Mouse (Mus musculus): ENCODE results near the gene Ciao2b. TPM values are rescaled to one million over a fixed set of nuclear protein-coding genes. Genes with fewer than 3 reads are reported as not detected.

Ciao2b gene
- polyA plus RNA-seq, 1 experiment = not detected

DNA sequence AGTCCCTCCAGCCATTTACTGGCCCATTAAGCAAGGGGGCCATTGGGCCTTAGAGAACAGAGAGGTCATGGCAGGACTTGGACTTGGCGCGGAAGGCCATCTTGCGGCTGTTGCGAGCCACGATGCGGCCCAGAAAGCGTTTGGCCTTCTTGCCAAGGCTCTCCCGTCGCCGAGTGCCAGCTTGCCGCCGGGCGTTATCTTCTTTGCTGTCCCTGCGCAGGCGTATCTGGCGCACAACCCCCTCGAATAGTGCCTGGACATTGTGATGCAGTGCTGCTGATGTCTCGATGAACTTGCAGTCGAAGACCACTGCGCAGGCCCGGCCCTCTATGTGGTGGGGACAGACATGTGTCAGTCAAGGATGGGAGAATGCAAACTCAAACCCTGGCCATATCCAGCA is 13.4 kb downstream of the Ciao2b start:
- H3K27ac ChIP-seq (ENCODE audit: insufficient read depth, low read depth, low read length) = no peak overlapping the region
- H3K4me3 ChIP-seq (ENCODE audit: insufficient read depth, low read depth, low read length) = no peak overlapping the region
- no peak for TF ChIP-seq CTCF (IDR thresholded peaks at IDR 0.05; ENCODE audit: insufficient read depth, low read depth, low read length)
- TF ChIP-seq POLR2A (IDR thresholded peaks at IDR 0.05; ENCODE audit: insufficient read depth, low read depth, low read length) = no peak
- peaks cover 14% of the 10 kb centered on the region for H3K4me1 ChIP-seq (ENCODE audit: control insufficient read depth, insufficient read depth, low read length)
- WGBS = 95% methylated on average over 21 of the region's 21 CpGs

DNA sequence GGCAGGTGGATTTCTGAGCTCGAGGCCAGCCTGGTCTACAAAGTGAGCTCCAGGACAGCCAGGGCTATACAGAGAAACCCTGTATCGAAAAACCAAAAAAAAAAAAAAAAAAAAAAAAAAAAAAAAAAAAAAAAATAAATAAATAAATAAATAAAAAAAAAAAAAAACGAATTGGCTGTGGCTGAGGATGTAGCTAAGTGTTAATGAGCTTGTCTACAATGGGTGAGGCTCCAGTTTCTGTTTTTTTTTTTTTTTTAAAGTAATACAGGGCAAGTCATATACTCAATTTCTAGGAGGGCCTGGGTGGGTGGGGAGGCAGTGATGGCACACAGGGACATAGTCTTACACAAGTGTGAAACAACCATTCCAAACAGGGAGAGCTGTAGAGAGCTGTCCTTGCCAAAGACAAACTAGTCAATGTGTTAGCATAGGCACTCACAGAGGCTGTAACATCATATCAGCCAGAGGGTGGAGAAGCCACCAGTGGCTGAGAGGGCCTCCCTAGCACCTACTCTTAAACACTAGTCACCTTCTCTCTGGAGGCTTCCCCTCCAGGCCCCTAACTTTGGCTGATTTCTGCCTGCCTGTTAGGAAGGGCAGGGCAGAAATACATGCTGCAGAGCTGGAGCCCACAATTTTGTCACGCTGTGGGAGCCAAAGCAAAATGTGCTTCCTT is 14.6 kb downstream of the Ciao2b start:
- H3K4me1 ChIP-seq (ENCODE audit: control insufficient read depth, insufficient read depth, low read length) = peaks cover 11% of the 10 kb centered on the region
- 61% methylated on average over 4 of the region's 4 CpGs for WGBS
- TF ChIP-seq CTCF (IDR thresholded peaks at IDR 0.05; ENCODE audit: insufficient read depth, low read depth, low read length) = no peak
- TF ChIP-seq POLR2A (IDR thresholded peaks at IDR 0.05; ENCODE audit: insufficient read depth, low read depth, low read length) = no peak
- no peak overlapping the region for H3K27ac ChIP-seq (ENCODE audit: insufficient read depth, low read depth, low read length)
- no peak overlapping the region for H3K4me3 ChIP-seq (ENCODE audit: insufficient read depth, low read depth, low read length)

DNA sequence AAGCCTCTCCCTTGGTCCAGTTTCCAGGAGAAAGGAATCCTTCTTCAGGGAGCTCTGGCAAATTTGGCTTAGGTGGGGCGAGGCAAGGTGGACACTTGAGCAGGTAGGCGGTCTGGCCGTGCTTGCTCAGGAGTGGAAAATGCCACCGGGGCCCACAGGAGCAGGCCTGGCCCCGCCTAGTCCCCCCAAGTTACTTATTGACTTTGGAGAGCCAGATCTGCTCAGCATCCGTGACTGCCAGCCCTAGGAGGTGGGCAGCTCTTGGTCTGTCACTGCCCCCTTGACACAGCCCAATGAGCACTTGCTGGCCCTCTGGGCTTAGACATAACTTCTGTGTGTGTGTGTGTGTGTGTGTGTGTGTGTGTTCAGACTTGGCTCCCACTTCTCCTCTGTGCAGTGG is 17.6 kb downstream of the Ciao2b start, which contains the start of gene Cdh16:
TSS of gene Cdh16 (minus strand) at position 236 of the 400 bp plus-strand sequence.
- Histone ChIP-seq H3K4me1 (ENCODE audit: control insufficient read depth, insufficient read depth, low read length) (peaks cover under 1% of the 10 kb centered on the region; the same call in 1 of the 2 replicates), H3K4me3 (ENCODE audit: insufficient read depth, low read depth, low read length) (no peak within 1 kb of the TSS), H3K27ac (ENCODE audit: insufficient read depth, low read depth, low read length) (no peak within 1 kb of the TSS)
- no peak for TF ChIP-seq CTCF (IDR thresholded peaks at IDR 0.05; ENCODE audit: insufficient read depth, low read depth, low read length)
- WGBS = 90% methylated on average over 6 of the region's 6 CpGs

DNA sequence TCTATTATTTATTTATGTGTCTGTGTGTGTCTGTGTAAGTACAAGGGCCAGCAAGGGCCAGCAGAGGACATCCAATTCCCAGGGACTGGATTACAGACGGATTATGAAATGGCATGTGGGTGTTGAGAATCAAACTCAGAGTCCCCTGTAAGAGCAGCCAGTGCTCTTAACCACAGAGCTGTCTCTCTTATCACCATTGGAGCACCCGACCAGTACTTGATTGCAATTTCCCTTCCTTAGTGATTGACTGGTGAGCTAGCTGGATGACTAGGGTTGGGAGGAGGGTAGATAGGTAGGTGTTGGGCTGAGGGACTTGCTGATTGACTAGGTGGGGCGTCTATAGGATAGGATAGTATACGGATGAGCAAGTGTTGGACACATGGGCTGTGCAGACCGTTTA is 21.0 kb downstream of the Ciao2b start:
- no peaks in the 10 kb centered on the region for H3K4me1 ChIP-seq (ENCODE audit: control insufficient read depth, insufficient read depth, low read length)
- TF ChIP-seq CTCF (IDR thresholded peaks at IDR 0.05; ENCODE audit: insufficient read depth, low read depth, low read length) (no peak), POLR2A (IDR thresholded peaks at IDR 0.05; ENCODE audit: insufficient read depth, low read depth, low read length) (no peak)
- no peak overlapping the region for H3K27ac ChIP-seq (ENCODE audit: insufficient read depth, low read depth, low read length)
- H3K4me3 ChIP-seq (ENCODE audit: insufficient read depth, low read depth, low read length) = no peak overlapping the region
- 84% methylated on average over 5 of the region's 5 CpGs for WGBS

DNA sequence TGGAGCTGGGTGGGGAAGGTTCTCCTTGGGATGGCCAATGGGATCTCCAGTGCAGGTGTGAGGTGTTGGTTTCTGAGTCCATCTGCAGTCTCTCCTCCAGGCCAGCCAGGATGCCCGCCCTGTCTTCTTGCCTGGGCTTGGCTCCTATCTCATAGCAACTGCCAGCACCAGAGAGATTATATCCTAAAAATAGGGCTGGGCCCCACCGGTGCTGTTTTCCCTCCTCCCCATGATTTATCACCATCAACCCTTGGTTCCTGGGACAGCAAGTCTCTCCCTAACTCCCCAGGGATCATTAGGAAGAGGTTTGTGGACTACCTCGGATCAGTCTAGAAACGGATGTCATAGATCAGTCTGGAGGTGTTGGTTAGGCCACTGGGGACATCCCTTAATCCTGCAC is 28.6 kb downstream of the Ciao2b start:
- WGBS = 79% methylated on average over 4 of the region's 4 CpGs
- no peak for TF ChIP-seq CTCF (IDR thresholded peaks at IDR 0.05; ENCODE audit: insufficient read depth, low read depth, low read length)
- no peak for TF ChIP-seq POLR2A (IDR thresholded peaks at IDR 0.05; ENCODE audit: insufficient read depth, low read depth, low read length)

DNA sequence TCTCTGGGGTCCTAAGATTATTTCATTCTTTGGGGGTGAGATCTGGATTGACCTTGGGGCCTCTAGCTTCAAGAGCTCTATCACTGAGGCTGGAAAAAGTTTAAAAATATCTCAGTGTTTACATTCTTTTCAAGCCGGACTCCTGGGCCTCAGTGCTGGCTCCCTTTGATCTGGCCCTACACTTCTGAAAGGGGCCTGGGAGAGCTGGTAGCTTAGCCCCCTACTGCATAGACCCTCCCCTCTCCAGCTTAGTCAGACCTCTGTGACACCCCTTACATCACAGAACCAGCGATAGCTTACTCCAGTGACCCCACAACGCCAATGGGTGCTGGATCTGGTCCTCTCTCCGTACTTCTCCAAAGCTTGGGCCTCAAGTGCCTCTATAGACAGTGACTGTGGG is 30.2 kb downstream of the Ciao2b start:
- WGBS = 77% methylated on average over 4 of the region's 4 CpGs
- no peak for TF ChIP-seq CTCF (IDR thresholded peaks at IDR 0.05; ENCODE audit: insufficient read depth, low read depth, low read length)
- no peak for TF ChIP-seq POLR2A (IDR thresholded peaks at IDR 0.05; ENCODE audit: insufficient read depth, low read depth, low read length)
- no peak overlapping the region for H3K27ac ChIP-seq (ENCODE audit: insufficient read depth, low read depth, low read length)
- no peaks in the 10 kb centered on the region for H3K4me1 ChIP-seq (ENCODE audit: control insufficient read depth, insufficient read depth, low read length)
- no peak overlapping the region for H3K4me3 ChIP-seq (ENCODE audit: insufficient read depth, low read depth, low read length)

More for the DNA sequence above, 28.6 kb downstream of the Ciao2b start:
- Histone ChIP-seq H3K4me1 (ENCODE audit: control insufficient read depth, insufficient read depth, low read length) (no peaks in the 10 kb centered on the region), H3K27ac (ENCODE audit: insufficient read depth, low read depth, low read length) (no peak overlapping the region), H3K4me3 (ENCODE audit: insufficient read depth, low read depth, low read length) (no peak overlapping the region)

DNA sequence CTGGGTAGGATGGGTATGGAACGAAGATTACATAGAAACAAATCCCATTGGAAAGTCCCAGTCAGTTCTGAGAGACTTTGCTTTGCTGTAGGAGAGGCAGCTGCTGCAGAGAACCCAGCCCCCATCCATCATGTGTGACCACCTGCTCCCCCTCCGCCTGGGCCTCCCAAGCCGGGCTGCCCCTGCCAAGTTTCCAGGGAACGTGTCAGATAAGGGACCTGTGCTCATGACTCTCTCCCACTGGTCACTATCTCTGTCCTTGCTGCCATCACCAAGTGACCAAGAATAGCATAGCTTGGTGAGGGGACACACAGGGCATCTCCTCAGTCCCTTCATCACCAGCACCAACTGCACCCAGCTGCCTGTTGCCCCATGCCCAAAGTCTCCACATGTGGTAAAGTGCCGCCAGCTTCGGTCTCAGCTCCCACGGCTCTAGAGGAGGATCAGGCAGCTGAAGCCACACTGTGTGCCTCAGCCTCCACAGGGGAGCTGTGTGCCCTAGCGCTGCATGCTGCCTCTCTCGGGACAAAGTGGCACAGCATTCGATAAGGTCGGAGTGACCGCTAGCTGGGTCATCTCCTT is 31.5 kb downstream of the Ciao2b start:
- no peak overlapping the region for H3K27ac ChIP-seq (ENCODE audit: insufficient read depth, low read depth, low read length)
- peaks cover 3% of the 10 kb centered on the region; the same call in 1 of the 2 replicates for H3K4me1 ChIP-seq (ENCODE audit: control insufficient read depth, insufficient read depth, low read length)
- TF ChIP-seq POLR2A (IDR thresholded peaks at IDR 0.05; ENCODE audit: insufficient read depth, low read depth, low read length) = no peak
- TF ChIP-seq CTCF (IDR thresholded peaks at IDR 0.05; ENCODE audit: insufficient read depth, low read depth, low read length) = no peak
- H3K4me3 ChIP-seq (ENCODE audit: insufficient read depth, low read depth, low read length) = no peak overlapping the region
- WGBS = 84% methylated on average over 12 of the region's 12 CpGs

DNA sequence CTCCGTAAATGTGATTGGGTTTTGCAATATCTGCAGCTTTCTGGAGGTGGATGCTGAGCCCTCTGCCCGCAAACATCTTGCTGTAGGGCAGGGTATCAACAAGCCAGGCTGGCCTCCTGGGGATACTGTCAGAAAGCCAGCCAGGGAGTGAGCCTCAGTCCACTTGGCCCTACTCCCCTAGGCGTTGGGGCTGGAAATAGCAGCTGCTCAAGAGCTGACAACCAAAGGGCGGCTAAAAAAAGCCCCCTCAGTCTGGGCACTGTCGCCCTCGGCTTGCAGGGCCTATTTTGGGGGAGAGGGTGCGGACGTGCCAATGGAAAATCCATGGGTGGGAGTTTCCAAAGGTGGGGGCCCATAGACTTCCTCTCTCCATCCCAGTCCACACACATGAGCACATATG is 32.5 kb downstream of the Ciao2b start:
- Histone ChIP-seq H3K27ac (ENCODE audit: insufficient read depth, low read depth, low read length) (no peak overlapping the region), H3K4me1 (ENCODE audit: control insufficient read depth, insufficient read depth, low read length) (peaks cover 3% of the 10 kb centered on the region; the same call in 1 of the 2 replicates), H3K4me3 (ENCODE audit: insufficient read depth, low read depth, low read length) (no peak overlapping the region)
- TF ChIP-seq CTCF (IDR thresholded peaks at IDR 0.05; ENCODE audit: insufficient read depth, low read depth, low read length) = no peak
- TF ChIP-seq POLR2A (IDR thresholded peaks at IDR 0.05; ENCODE audit: insufficient read depth, low read depth, low read length) = no peak
- WGBS = 68% methylated on average over 8 of the region's 8 CpGs

DNA sequence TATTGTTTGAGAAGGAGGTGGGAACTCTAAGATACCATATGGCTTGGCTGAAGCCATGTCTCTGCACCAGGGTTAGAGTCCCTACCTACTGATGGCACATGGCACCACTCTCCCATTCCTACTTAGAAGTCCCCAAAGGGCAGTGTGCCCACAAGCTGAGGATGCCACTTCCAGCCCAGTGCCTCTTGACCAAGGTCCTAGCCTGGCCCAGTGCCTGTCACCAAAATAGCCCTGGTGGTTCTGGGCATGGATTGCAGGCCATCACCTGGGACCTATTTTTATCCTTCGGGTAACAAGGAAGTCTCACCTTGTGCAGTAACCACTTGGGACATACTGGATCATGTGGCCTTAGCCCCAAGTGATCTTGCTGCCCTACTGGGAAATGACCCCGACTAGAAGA is 33.8 kb downstream of the Ciao2b start:
- H3K27ac ChIP-seq (ENCODE audit: insufficient read depth, low read depth, low read length) = no peak overlapping the region
- TF ChIP-seq CTCF (IDR thresholded peaks at IDR 0.05; ENCODE audit: insufficient read depth, low read depth, low read length) (no peak), POLR2A (IDR thresholded peaks at IDR 0.05; ENCODE audit: insufficient read depth, low read depth, low read length) (no peak)
- no peak overlapping the region for H3K4me3 ChIP-seq (ENCODE audit: insufficient read depth, low read depth, low read length)
- WGBS = 69% methylated on average over 2 of the region's 2 CpGs
- H3K4me1 ChIP-seq (ENCODE audit: control insufficient read depth, insufficient read depth, low read length) = peaks cover 3% of the 10 kb centered on the region; the same call in 1 of the 2 replicates
